Comparison of ENCODE assay signal across 8 mouse cellular contexts in genomic region chr13:35502147-35502522, GRCm38 (mm10).
DNase-seq lines count a peak whose midpoint lies in the region; ATAC-seq and TF ChIP-seq lines count a peak whose summit lies in the region.

No protein-coding gene starts in this region.

- no peaks in the 10 kb centered on the region for H3K36me3 ChIP-seq in heart, embryonic 10.5 days
- no peaks in the 10 kb centered on the region for H3K36me3 ChIP-seq in embryonic facial prominence, embryonic 10.5 days (replicated peaks)

- WGBS in heart, embryonic 10.5 days = 71% methylated on average over 5 of the region's 5 CpGs
- WGBS in embryonic facial prominence, embryonic 10.5 days = 46% methylated on average over 5 of the region's 5 CpGs

- no peaks in the 10 kb centered on the region for H3K27me3 ChIP-seq in heart, embryonic 10.5 days (ENCODE audit: insufficient read depth, poor library complexity, severe bottlenecking)
- no peaks in the 10 kb centered on the region for H3K27me3 ChIP-seq in Patski
- H3K27me3 ChIP-seq in embryonic facial prominence, embryonic 10.5 days (replicated peaks; ENCODE audit: low read depth, poor library complexity, severe bottlenecking) = no peaks in the 10 kb centered on the region

- DNase-seq in heart, adult 8-10 months (ENCODE audit: low spot score) = peak; percentile 29
- no peak for DNase-seq in heart, embryonic 10.5 days (ENCODE audit: low spot score)
- DNase-seq in Patski (ENCODE audit: low read depth, low spot score) = peak; percentile 80
- DNase-seq in embryonic facial prominence, embryonic 10.5 days (ENCODE audit: low spot score) = peak; percentile 8
- DNase-seq in layer of hippocampus, adult 2 months (ENCODE audit: low spot score in 2 of 2) = peak; percentile 24 to 63
- peak; percentile 5 for DNase-seq in retina, embryonic 14.5 days (ENCODE audit: low spot score)
- no peak for DNase-seq in thymus, postnatal 10 days (ENCODE audit: low spot score in 2 of 2)
- DNase-seq in lung, postnatal 4 days = no peak

- H3K4me3 ChIP-seq in heart, embryonic 10.5 days = no peak overlapping the region
- H3K4me3 ChIP-seq in embryonic facial prominence, embryonic 10.5 days = no peak overlapping the region
- no peak overlapping the region; the same call in 1 of the 2 replicates for H3K4me3 ChIP-seq in layer of hippocampus, adult 2 months

- H3K4me1 ChIP-seq in heart, embryonic 10.5 days = peaks cover 5% of the 10 kb centered on the region
- H3K4me1 ChIP-seq in embryonic facial prominence, embryonic 10.5 days = peaks cover 28% of the 10 kb centered on the region

- POLR2A ChIA-PET in Patski (lab: Charles Lee) = interaction anchor here (0.7 to 1.9 kb wide), 3 partner anchors 233 to 825 kb away, joined by 3 to 6 read pairs (median 6); no protein-coding TSS in a partner anchor

- in situ Hi-C loops in Patski (cut with MboI; ENCODE audit: low pct_unique_long_range_greater_than_20kb) = no loop called here

- CTCF ChIA-PET in Patski (lab: Charles Lee) = interaction anchor here (1.7 kb wide), 1 partner anchor 11 kb away, joined by 3 read pairs; no protein-coding TSS in a partner anchor

- TF ChIP-seq CTCF in Patski (IDR thresholded peaks at IDR 0.05) = no peak
- no peak for TF ChIP-seq CTCF in layer of hippocampus, adult 2 months (conservative IDR thresholded peaks at IDR 0.05)

- no peaks in the 10 kb centered on the region for H3K9me3 ChIP-seq in heart, embryonic 10.5 days
- H3K9me3 ChIP-seq in embryonic facial prominence, embryonic 10.5 days = no peaks in the 10 kb centered on the region

- H3K27ac ChIP-seq in heart, embryonic 10.5 days = no peak overlapping the region
- peak overlapping the region; percentile 44 for H3K27ac ChIP-seq in embryonic facial prominence, embryonic 10.5 days (replicated peaks)
- peak overlapping the region; percentile 58; the same call in 1 of the 2 replicates for H3K27ac ChIP-seq in layer of hippocampus, adult 2 months

- ATAC-seq in Patski = peak; percentile 83

Comparison
In these comparisons a context has a peak if more than half of its experiments do, and no peak if none do; other contexts are left out.
1. DNase-seq: peak in heart, adult 8-10 months (single experiment), Patski (single experiment), embryonic facial prominence, embryonic 10.5 days (single experiment), layer of hippocampus, adult 2 months (2 of 2) and retina, embryonic 14.5 days (single experiment); none in heart, embryonic 10.5 days (single experiment), thymus, postnatal 10 days (0 of 2) and lung, postnatal 4 days (0 of 2).